Mouse (Mus musculus) lung, postnatal 14 days (tissue): ENCODE results near the gene Tmub2.
A peak's percentile ranks its signal among the peaks of the same experiment; 100 is the strongest.

ENCODE experiments used
- DNase-seq: peaks from one replicate; pipeline ENCODE4 v3.0.0; 2021

The Tmub2 gene

GRCm38 (mm10) chr11:102284501-102285094 is at the start of gene Tmub2:
Gene Tmub2, plus strand, starts transcription at chr11:102284931.
- peak; percentile 98 for DNase-seq

- DNase-seq, result no peak
Measured at GRCm38 (mm10) chr11:102236022-102236421, 48.7 kb upstream of the Tmub2 start.

- no peak for DNase-seq
Measured at GRCm38 (mm10) chr11:102240636-102241035, 44.1 kb upstream of the Tmub2 start.

GRCm38 (mm10) chr11:102241246-102241645 is 43.5 kb upstream of the Tmub2 start:
- DNase-seq, result no peak

- no peak for DNase-seq
Measured at GRCm38 (mm10) chr11:102241874-102242273, 42.9 kb upstream of the Tmub2 start.

GRCm38 (mm10) chr11:102244926-102245449 is 39.7 kb upstream of the Tmub2 start:
- DNase-seq, result peak; percentile 44

GRCm38 (mm10) chr11:102245581-102246272 is 39.0 kb upstream of the Tmub2 start:
- DNase-seq, result no peak

- DNase-seq, result no peak
Measured at GRCm38 (mm10) chr11:102246273-102246635, 38.5 kb upstream of the Tmub2 start.

GRCm38 (mm10) chr11:102246871-102247270 is 37.9 kb upstream of the Tmub2 start:
- no peak for DNase-seq

- peak; percentile 96 for DNase-seq
Measured at GRCm38 (mm10) chr11:102248630-102249230, 36.0 kb upstream of the Tmub2 start, which contains the start of gene BC030867. Gene BC030867, plus strand, starts transcription at chr11:102248882.

- DNase-seq, result no peak
Measured at GRCm38 (mm10) chr11:102249351-102250090, 35.2 kb upstream of the Tmub2 start.

GRCm38 (mm10) chr11:102257514-102257913 is 27.2 kb upstream of the Tmub2 start:
- DNase-seq, result peak; percentile 25

GRCm38 (mm10) chr11:102258095-102258494 is 26.6 kb upstream of the Tmub2 start:
- DNase-seq, result no peak

GRCm38 (mm10) chr11:102258521-102258920 is 26.2 kb upstream of the Tmub2 start:
- DNase-seq, result no peak

- no peak for DNase-seq
Measured at GRCm38 (mm10) chr11:102263211-102263610, 21.5 kb upstream of the Tmub2 start.

- no peak for DNase-seq
Measured at GRCm38 (mm10) chr11:102265816-102266215, 18.9 kb upstream of the Tmub2 start.

- no peak for DNase-seq
Measured at GRCm38 (mm10) chr11:102266631-102267355, 17.9 kb upstream of the Tmub2 start.

- DNase-seq, result peak; percentile 73
Measured at GRCm38 (mm10) chr11:102267480-102267879, 17.3 kb upstream of the Tmub2 start.

GRCm38 (mm10) chr11:102268520-102269244 is 16.0 kb upstream of the Tmub2 start, which contains the start of gene Asb16:
Gene Asb16, plus strand, starts transcription at chr11:102268743.
- DNase-seq, result no peak

- DNase-seq, result peak; percentile 31
Measured at GRCm38 (mm10) chr11:102276411-102276915, 8.3 kb upstream of the Tmub2 start.

- DNase-seq, result no peak
Measured at GRCm38 (mm10) chr11:102277754-102278153, 7.0 kb upstream of the Tmub2 start.
